Mouse (Mus musculus): Measurements from ENCODE around the gene Mt1. TPM values are rescaled to one million over a fixed set of nuclear protein-coding genes. Genes with fewer than 3 reads are reported as not detected.

Mt1 gene
- polyA plus RNA-seq, 1 experiment from 2014 or later = 184 TPM

- Histone ChIP-seq H3K9me3 (no peaks in the 10 kb centered on the region), H3K27me3 (replicated peaks; ENCODE audit: low read depth, poor library complexity, severe bottlenecking) (peaks cover 25% of the 10 kb centered on the region), H3K4me3 (no peak overlapping the region), H3K27ac (replicated peaks) (no peak overlapping the region), H3K4me1 (peaks cover 28% of the 10 kb centered on the region), H3K36me3 (replicated peaks) (no peaks in the 10 kb centered on the region)
- WGBS = 37% methylated on average over 1 of the region's 1 CpGs
- DNase-seq (ENCODE audit: low spot score) = no peak
These were observed 14.0 kb downstream of the Mt1 start for GRCm38 (mm10) chr8:94192926-94193325.

GRCm38 (mm10) chr8:94194591-94195223 lies 15.8 kb downstream of the Mt1 start:
- DNase-seq (ENCODE audit: low spot score) = no peak
- H3K27me3 ChIP-seq (replicated peaks; ENCODE audit: low read depth, poor library complexity, severe bottlenecking) = peaks cover 9% of the 10 kb centered on the region; the same call in 1 of the 2 replicates
- 85% methylated on average over 7 of the region's 7 CpGs for WGBS
- no peaks in the 10 kb centered on the region for H3K9me3 ChIP-seq
- H3K4me1 ChIP-seq = peaks cover 22% of the 10 kb centered on the region
- no peaks in the 10 kb centered on the region for H3K36me3 ChIP-seq (replicated peaks)
- no peak overlapping the region for H3K27ac ChIP-seq (replicated peaks)
- no peak overlapping the region for H3K4me3 ChIP-seq

- WGBS = 45% methylated on average over 10 of the region's 10 CpGs
- no peaks in the 10 kb centered on the region for H3K27me3 ChIP-seq (replicated peaks; ENCODE audit: low read depth, poor library complexity, severe bottlenecking)
- peak; percentile 75 for DNase-seq (ENCODE audit: low spot score)
- H3K9me3 ChIP-seq = no peaks in the 10 kb centered on the region
- no peaks in the 10 kb centered on the region for H3K36me3 ChIP-seq (replicated peaks)
- no peak overlapping the region for H3K4me3 ChIP-seq
- H3K4me1 ChIP-seq = no peaks in the 10 kb centered on the region
- no peak overlapping the region for H3K27ac ChIP-seq (replicated peaks)
These were observed 20.5 kb downstream of the Mt1 start for GRCm38 (mm10) chr8:94199202-94199869.

- WGBS = 81% methylated on average over 3 of the region's 3 CpGs
- no peaks in the 10 kb centered on the region for H3K36me3 ChIP-seq (replicated peaks)
- no peaks in the 10 kb centered on the region for H3K9me3 ChIP-seq
- H3K27me3 ChIP-seq (replicated peaks; ENCODE audit: low read depth, poor library complexity, severe bottlenecking) = no peaks in the 10 kb centered on the region
- DNase-seq (ENCODE audit: low spot score) = no peak
- no peak overlapping the region for H3K4me3 ChIP-seq
- H3K27ac ChIP-seq (replicated peaks) = no peak overlapping the region
- H3K4me1 ChIP-seq = no peaks in the 10 kb centered on the region
These were observed 25.2 kb downstream of the Mt1 start for GRCm38 (mm10) chr8:94204043-94204442.

- H3K27me3 ChIP-seq (replicated peaks; ENCODE audit: low read depth, poor library complexity, severe bottlenecking) = no peaks in the 10 kb centered on the region
- 17% methylated on average over 5 of the region's 5 CpGs for WGBS
These were observed 26.9 kb downstream of the Mt1 start for GRCm38 (mm10) chr8:94205736-94206135.

GRCm38 (mm10) chr8:94206256-94206655 lies 27.4 kb downstream of the Mt1 start:
- H3K27ac ChIP-seq (replicated peaks) = no peak overlapping the region
- no peaks in the 10 kb centered on the region for H3K27me3 ChIP-seq (replicated peaks; ENCODE audit: low read depth, poor library complexity, severe bottlenecking)
- H3K4me3 ChIP-seq = no peak overlapping the region
- H3K36me3 ChIP-seq (replicated peaks) = no peaks in the 10 kb centered on the region
- no peaks in the 10 kb centered on the region for H3K9me3 ChIP-seq
- WGBS = 79% methylated on average over 8 of the region's 8 CpGs
- no peak for DNase-seq (ENCODE audit: low spot score)
- H3K4me1 ChIP-seq = no peaks in the 10 kb centered on the region

More at GRCm38 (mm10) chr8:94205736-94206135, 26.9 kb downstream of the Mt1 start:
- peak; percentile 83 for DNase-seq (ENCODE audit: low spot score)
- Histone ChIP-seq H3K9me3 (no peaks in the 10 kb centered on the region), H3K27ac (replicated peaks) (no peak overlapping the region), H3K36me3 (replicated peaks) (no peaks in the 10 kb centered on the region), H3K4me3 (no peak overlapping the region), H3K4me1 (no peaks in the 10 kb centered on the region)

- Histone ChIP-seq H3K27me3 (replicated peaks; ENCODE audit: low read depth, poor library complexity, severe bottlenecking) (no peaks in the 10 kb centered on the region), H3K9me3 (no peaks in the 10 kb centered on the region), H3K4me1 (no peaks in the 10 kb centered on the region), H3K27ac (replicated peaks) (no peak overlapping the region), H3K36me3 (replicated peaks) (no peaks in the 10 kb centered on the region), H3K4me3 (no peak overlapping the region)
- no peak for DNase-seq (ENCODE audit: low spot score)
- WGBS = 74% methylated on average over 2 of the region's 2 CpGs
These were observed 28.6 kb downstream of the Mt1 start for GRCm38 (mm10) chr8:94207491-94207890.

- no peak overlapping the region for H3K27ac ChIP-seq (replicated peaks)
- H3K27me3 ChIP-seq (replicated peaks; ENCODE audit: low read depth, poor library complexity, severe bottlenecking) = no peaks in the 10 kb centered on the region
- H3K9me3 ChIP-seq = no peaks in the 10 kb centered on the region
- no peak overlapping the region for H3K4me3 ChIP-seq
- WGBS = 85% methylated on average over 6 of the region's 6 CpGs
- no peak for DNase-seq (ENCODE audit: low spot score)
- H3K4me1 ChIP-seq = peaks cover 7% of the 10 kb centered on the region
- no peaks in the 10 kb centered on the region for H3K36me3 ChIP-seq (replicated peaks)
These were observed 30.8 kb downstream of the Mt1 start for GRCm38 (mm10) chr8:94209639-94210038.

- no peak overlapping the region for H3K4me3 ChIP-seq
- 77% methylated on average over 3 of the region's 3 CpGs for WGBS
- peaks cover 11% of the 10 kb centered on the region for H3K4me1 ChIP-seq
- H3K27ac ChIP-seq (replicated peaks) = no peak overlapping the region
- no peaks in the 10 kb centered on the region for H3K9me3 ChIP-seq
- no peaks in the 10 kb centered on the region for H3K36me3 ChIP-seq (replicated peaks)
- H3K27me3 ChIP-seq (replicated peaks; ENCODE audit: low read depth, poor library complexity, severe bottlenecking) = no peaks in the 10 kb centered on the region
- DNase-seq (ENCODE audit: low spot score) = no peak
These were observed 31.3 kb downstream of the Mt1 start for GRCm38 (mm10) chr8:94210225-94210624.

- H3K27me3 ChIP-seq (replicated peaks; ENCODE audit: low read depth, poor library complexity, severe bottlenecking) = no peaks in the 10 kb centered on the region
- peak overlapping the region; percentile 81 for H3K4me3 ChIP-seq
- no peaks in the 10 kb centered on the region for H3K36me3 ChIP-seq (replicated peaks)
- H3K9me3 ChIP-seq = no peaks in the 10 kb centered on the region
- no peak for DNase-seq (ENCODE audit: low spot score)
- WGBS = 68% methylated on average over 6 of the region's 6 CpGs
- H3K27ac ChIP-seq (replicated peaks) = no peak overlapping the region
- peaks cover 25% of the 10 kb centered on the region for H3K4me1 ChIP-seq
These were observed 34.9 kb downstream of the Mt1 start for GRCm38 (mm10) chr8:94213819-94214218.

GRCm38 (mm10) chr8:94214252-94215173 lies 35.6 kb downstream of the Mt1 start, which contains the start of gene Nup93:
Gene Nup93, plus strand, starts transcription at chr8:94214564.
- no peaks in the 10 kb centered on the region for H3K9me3 ChIP-seq
- no peaks in the 10 kb centered on the region for H3K27me3 ChIP-seq (replicated peaks; ENCODE audit: low read depth, poor library complexity, severe bottlenecking)
- H3K27ac ChIP-seq (replicated peaks) = peak within 1 kb of the TSS; percentile 86
- DNase-seq (ENCODE audit: low spot score) = peak; percentile 100
- H3K4me3 ChIP-seq = peak within 1 kb of the TSS; percentile 81
- under 1% methylated on average over 68 of the region's 68 CpGs for WGBS
- H3K4me1 ChIP-seq = peaks cover 25% of the 10 kb centered on the region
- no peaks in the 10 kb centered on the region for H3K36me3 ChIP-seq (replicated peaks)

- no peaks in the 10 kb centered on the region for H3K9me3 ChIP-seq
- WGBS = 90% methylated on average over 7 of the region's 7 CpGs
- no peak overlapping the region for H3K4me3 ChIP-seq
- H3K36me3 ChIP-seq (replicated peaks) = peaks cover 57% of the 10 kb centered on the region
- H3K27ac ChIP-seq (replicated peaks) = no peak overlapping the region
- H3K4me1 ChIP-seq = no peaks in the 10 kb centered on the region
- no peaks in the 10 kb centered on the region for H3K27me3 ChIP-seq (replicated peaks; ENCODE audit: low read depth, poor library complexity, severe bottlenecking)
- no peak for DNase-seq (ENCODE audit: low spot score)
These were observed 48.6 kb downstream of the Mt1 start for GRCm38 (mm10) chr8:94227381-94227939.

Measured in embryonic facial prominence, embryonic 10.5 days (tissue).